13 mouse cellular contexts compared by ENCODE assay signal in the genomic region with DNA sequence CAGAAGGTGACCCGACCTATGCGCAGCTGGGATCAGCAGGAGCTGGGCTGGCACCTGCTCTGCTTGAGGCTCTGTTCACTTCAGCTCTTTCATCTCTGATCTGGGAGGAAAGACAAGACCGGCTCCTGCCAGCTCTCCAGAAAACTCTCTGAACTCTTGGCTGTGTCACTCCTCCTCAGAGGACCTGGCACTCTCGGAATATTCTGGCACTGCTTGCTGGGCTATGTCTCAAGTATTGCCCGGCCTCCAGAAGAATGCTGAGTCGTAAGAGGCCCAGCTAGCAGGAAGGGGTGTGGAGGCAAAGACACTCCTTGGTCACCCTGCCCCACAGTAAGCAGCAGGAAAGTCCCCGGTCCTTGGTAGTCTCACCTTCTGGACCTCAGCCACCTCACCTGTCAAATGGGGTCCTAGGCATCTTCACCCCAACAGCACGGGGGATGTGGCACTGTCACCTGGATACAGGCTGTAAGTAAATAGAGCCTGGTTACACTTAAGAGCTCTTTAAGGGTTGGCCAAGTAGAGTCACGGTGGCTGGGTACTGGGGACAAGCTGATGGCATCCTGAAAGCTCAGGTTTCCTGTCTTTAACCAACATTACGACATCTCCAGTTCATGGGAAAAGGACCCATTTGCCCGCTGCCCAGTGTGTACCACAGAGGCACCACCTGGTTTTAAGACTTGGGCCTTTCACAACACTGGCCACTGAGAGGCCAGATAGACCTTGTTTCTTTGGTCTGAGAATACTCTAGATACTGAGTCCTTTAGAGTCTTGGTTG. TPM values are rescaled to one million over a fixed set of nuclear protein-coding genes. Genes with fewer than 3 reads are reported as not detected.
DNase-seq lines count a peak whose midpoint lies in the region; ATAC-seq and TF ChIP-seq lines count a peak whose summit lies in the region.
"Had no signal": no experiment of that assay in that cellular context is flagged by ENCODE, and none has a peak within 500 bp of the region (broad histone marks: within the 10 kb centered on the region; RNA-seq: fewer than 3 reads in every experiment).

No protein-coding gene starts in this region.

- no peak for ATAC-seq in hindbrain, embryonic 13.5 days (ENCODE audit: low FRiP score)
- no peak for ATAC-seq in forebrain, postnatal 0 days
- ATAC-seq: forebrain, embryonic 15.5 days had no signal

- WGBS in hindbrain, embryonic 10.5 days, result 83% methylated on average over 11 of the region's 11 CpGs
- 82% methylated on average over 11 of the region's 11 CpGs for WGBS in hindbrain, embryonic 13.5 days
- WGBS in forebrain, postnatal 0 days, result 70% methylated on average over 11 of the region's 11 CpGs

- no peak for DNase-seq in hindbrain, embryonic 10.5 days (ENCODE audit: low spot score)
- DNase-seq in brain, adult 2 months (ENCODE audit: low read depth, low spot score), result peak; percentile 67
- peak; percentile 49 for DNase-seq in gastrocnemius, postnatal 14 days
- peak; percentile 86 for DNase-seq in lung, postnatal 36 days
- DNase-seq in forebrain, postnatal 0 days, result no peak
- no peak for DNase-seq in frontal cortex, postnatal 14 days (ENCODE audit: low spot score in 2 of 2)
- no peak for DNase-seq in T-cell, adult 2 months (ENCODE audit: low spot score)
- DNase-seq: kidney, postnatal 36 days had no signal

- TF ChIP-seq CTCF in forebrain, postnatal 0 days (IDR thresholded peaks at IDR 0.05; ENCODE audit: low read depth), result no peak

- H3K27ac ChIP-seq in hindbrain, embryonic 10.5 days, result peak overlapping the region; percentile 36
- H3K27ac ChIP-seq in hindbrain, embryonic 13.5 days, result no peak overlapping the region
- no peak overlapping the region for H3K27ac ChIP-seq in forebrain, postnatal 0 days (ENCODE audit: low read depth, low read length)
- H3K27ac ChIP-seq: embryonic facial prominence, embryonic 12.5 days; forebrain, embryonic 15.5 days; heart, embryonic 15.5 days; liver, embryonic 14.5 days had no signal

- no peak overlapping the region for H3K4me2 ChIP-seq in hindbrain, embryonic 13.5 days
- H3K4me2 ChIP-seq in forebrain, postnatal 0 days (ENCODE audit: low read depth), result no peak overlapping the region
- H3K4me2 ChIP-seq: embryonic facial prominence, embryonic 12.5 days; forebrain, embryonic 15.5 days; heart, embryonic 15.5 days had no signal

- H3K9me3 ChIP-seq in hindbrain, embryonic 10.5 days, result peaks cover 10% of the 10 kb centered on the region
- peaks cover 5% of the 10 kb centered on the region; the same call in 1 of the 2 replicates for H3K9me3 ChIP-seq in hindbrain, embryonic 13.5 days
- H3K9me3 ChIP-seq in forebrain, postnatal 0 days (ENCODE audit: low read length), result no peaks in the 10 kb centered on the region
- H3K9me3 ChIP-seq: forebrain, embryonic 15.5 days; heart, embryonic 15.5 days had no signal

- H3K4me3 ChIP-seq in hindbrain, embryonic 10.5 days, result no peak overlapping the region
- H3K4me3 ChIP-seq in hindbrain, embryonic 13.5 days, result no peak overlapping the region
- H3K4me3 ChIP-seq in forebrain, postnatal 0 days (ENCODE audit: low read depth, low read length), result no peak overlapping the region
- H3K4me3 ChIP-seq: embryonic facial prominence, embryonic 12.5 days; forebrain, embryonic 15.5 days; heart, embryonic 15.5 days had no signal

- intact Hi-C loops in gastrocnemius, postnatal 14 days (cut with DNase I; ENCODE audit: low total_unique reads), result no loop called here

- peaks cover 68% of the 10 kb centered on the region for H3K4me1 ChIP-seq in hindbrain, embryonic 10.5 days (replicated peaks)
- peaks cover 18% of the 10 kb centered on the region for H3K4me1 ChIP-seq in hindbrain, embryonic 13.5 days (replicated peaks)
- no peaks in the 10 kb centered on the region for H3K4me1 ChIP-seq in forebrain, postnatal 0 days (ENCODE audit: insufficient read depth)
- H3K4me1 ChIP-seq: forebrain, embryonic 15.5 days; heart, embryonic 15.5 days had no signal

- H3K36me3 ChIP-seq in hindbrain, embryonic 10.5 days, result peaks cover 3% of the 10 kb centered on the region; the same call in 1 of the 2 replicates
- H3K36me3 ChIP-seq in hindbrain, embryonic 13.5 days, result no peaks in the 10 kb centered on the region
- no peaks in the 10 kb centered on the region for H3K36me3 ChIP-seq in forebrain, postnatal 0 days (ENCODE audit: insufficient read depth)
- H3K36me3 ChIP-seq: embryonic facial prominence, embryonic 12.5 days; forebrain, embryonic 15.5 days; heart, embryonic 15.5 days had no signal

- H3K9ac ChIP-seq in hindbrain, embryonic 13.5 days, result no peak overlapping the region
- no peak overlapping the region for H3K9ac ChIP-seq in forebrain, postnatal 0 days
- H3K9ac ChIP-seq: embryonic facial prominence, embryonic 12.5 days; forebrain, embryonic 15.5 days; heart, embryonic 15.5 days; liver, embryonic 14.5 days had no signal

- no peaks in the 10 kb centered on the region for H3K27me3 ChIP-seq in hindbrain, embryonic 10.5 days (ENCODE audit: insufficient read depth, poor library complexity, severe bottlenecking)
- no peaks in the 10 kb centered on the region for H3K27me3 ChIP-seq in hindbrain, embryonic 13.5 days
- no peaks in the 10 kb centered on the region for H3K27me3 ChIP-seq in forebrain, postnatal 0 days (ENCODE audit: insufficient read depth, low read length)
- H3K27me3 ChIP-seq: embryonic facial prominence, embryonic 12.5 days; forebrain, embryonic 15.5 days; heart, embryonic 15.5 days had no signal

RNA-seq across cellular contexts. Expression of a gene that starts 38.4 kb away (rescaled TPM):
- polyA plus RNA-seq in hindbrain, embryonic 10.5 days (2016; fragmentation: Nextera tagmentation; extraction: Ambion mirVana), result 28.1 and 32.8 TPM in 2 replicates
- polyA plus RNA-seq in hindbrain, embryonic 13.5 days (2015; fragmentation: Nextera tagmentation; extraction: Ambion mirVana), result 12.8 and 13.1 TPM in 2 replicates
- 1 to 10 TPM; 3.7 to 5.1 TPM for total RNA-seq in gastrocnemius, postnatal 14 days (2021)
- total RNA-seq in forebrain, postnatal 0 days (2014; rRNA removed), result 5.7 and 11.3 TPM in 2 replicates
- 6.5 and 7.4 TPM in 2 replicates for polyA plus RNA-seq in forebrain, postnatal 0 days (2015; fragmentation: Nextera tagmentation; extraction: Ambion mirVana)

Comparison
In these comparisons a context has a peak if more than half of its experiments do, and no peak if none do; other contexts are left out.
1. DNase-seq: peak in brain, adult 2 months (single experiment), gastrocnemius, postnatal 14 days (single experiment) and lung, postnatal 36 days (single experiment); none in hindbrain, embryonic 10.5 days (single experiment), forebrain, postnatal 0 days (single experiment), frontal cortex, postnatal 14 days (0 of 2) and T-cell, adult 2 months (single experiment).